In genomic region chr2:174627021-174627420, GRCm38 (mm10) we compare ENCODE assay signal across 16 mouse cellular contexts. TPM values are rescaled to one million over a fixed set of nuclear protein-coding genes. Genes with fewer than 3 reads are reported as not detected.
"Had no signal": no experiment of that assay in that cellular context is flagged by ENCODE, and none has a peak within 500 bp of the region (broad histone marks: within the 10 kb centered on the region; RNA-seq: fewer than 3 reads in every experiment).

No protein-coding gene starts in this region.

- DNase-seq: lung, adult 18-20 months; lung, embryonic 14.5 days; lung, postnatal 4 days; midbrain, embryonic 14.5 days; retina, postnatal 1 day; right cerebral cortex, adult 18-20 months; right cerebral cortex, postnatal 25 days; right cerebral cortex, postnatal 4 days; spleen, adult 18-20 months; thymus, adult 2 months had no signal

RNA-seq across cellular contexts. Expression of gene Zfp831, which starts 16.3 kb away (rescaled TPM):
- polyA plus RNA-seq: lung, embryonic 14.5 days; lung, postnatal 0 days; midbrain, embryonic 10.5 days; midbrain, embryonic 14.5 days; midbrain, embryonic 16.5 days; myocyte; neural tube, embryonic 11.5 days; neural tube, embryonic 13.5 days had no signal
